Mouse (Mus musculus) liver, embryonic 14.5 days (tissue): Measurements from ENCODE around the gene Med13l. TPM values are rescaled to one million over a fixed set of nuclear protein-coding genes. Genes with fewer than 3 reads are reported as not detected.

Source experiments
- ATAC-seq: fragments of 200-750 bp; cut with Nextera tagmentation; 2 replicates; pipeline ENCODE4 v1.8.0; 2017; ENCODE audit warnings: moderate number of reproducible peaks, mild to moderate bottlenecking, moderate library complexity; ENCODE audit not compliant: insufficient read depth
- DNase-seq, 3 experiments: peaks; one replicate each; pipeline ENCODE4 v3.0.0-alpha.2; 2012 to 2013; ENCODE audit warnings: low read depth in 3 of 3, low spot score in 3 of 3
- H3K27ac ChIP-seq: fragments of 300-500 bp; sonication (generic); 2 replicates; pipeline ENCODE4 v1.5.1; 2014; ENCODE audit warnings: moderate library complexity, mild to moderate bottlenecking, control low read depth, inconsistent platforms
- H3K27me3 ChIP-seq: fragments of 300-500 bp; sonication (generic); 2 replicates; pipeline ENCODE4 v1.6.1; 2014; ENCODE audit warnings: mild to moderate bottlenecking, low read length, moderate library complexity; ENCODE audit not compliant: control insufficient read depth, insufficient read depth
- H3K36me3 ChIP-seq: fragments of 300-500 bp; sonication (generic); replicated peaks from 2 replicates; pipeline ENCODE4 v1.6.1; 2014; ENCODE audit warnings: low read depth; ENCODE audit not compliant: control insufficient read depth, insufficient read depth
- H3K4me1 ChIP-seq, 2 experiments: fragments of 200-500 bp in 1 of 2; fragments of 300-500 bp in 1 of 2; sonication (generic) in 1 of 2; replicated peaks; 2 replicates each; pipeline ENCODE4 v1.6.1; 2012 to 2014; ENCODE audit warnings: antibody characterized with exemption in 1 of 2, inconsistent platforms in 1 of 2, low read length in 1 of 2; ENCODE audit not compliant: control insufficient read depth in 2 of 2, insufficient read depth in 2 of 2
- H3K4me2 ChIP-seq: fragments of 300-500 bp; sonication (generic); 2 replicates; pipeline ENCODE4 v1.6.1; 2014; ENCODE audit warnings: low read depth, mild to moderate bottlenecking, control low read depth, moderate library complexity
- H3K4me3 ChIP-seq, 2 experiments: fragments of 200-500 bp in 1 of 2; fragments of 300-500 bp in 1 of 2; sonication (generic) in 1 of 2; 2 replicates each; pipeline ENCODE4 v1.5.1; 2012 to 2014; ENCODE audit warnings: low read depth in 2 of 2, low read length in 2 of 2, mild to moderate bottlenecking in 2 of 2, control low read depth in 1 of 2, inconsistent platforms in 1 of 2, moderate library complexity in 1 of 2; ENCODE audit not compliant: insufficient read depth in 1 of 2
- H3K9ac ChIP-seq: fragments of 300-500 bp; sonication (generic); replicated peaks from 2 replicates; pipeline ENCODE4 v1.6.1; 2014; ENCODE audit warnings: mild to moderate bottlenecking, control low read depth, moderate library complexity
- H3K9me3 ChIP-seq: fragments of 300-500 bp; sonication (generic); 2 replicates; pipeline ENCODE4 v1.6.1; 2016; ENCODE audit warnings: low read length, mixed read lengths; ENCODE audit not compliant: control insufficient read depth
- CTCF ChIP-seq: IDR thresholded peaks from 2 replicates; pipeline ENCODE4 v1.5.1; 2016; ENCODE audit warnings: antibody characterized with exemption, low read depth, control low read depth
- EP300 ChIP-seq: IDR thresholded peaks from 2 replicates; pipeline ENCODE4 v1.6.1; 2016; ENCODE audit warnings: antibody characterized with exemption, low read depth
- WGBS: fragments of 180-500 bp; shearing (Covaris S2); extraction: QIAGEN DNeasy Blood & Tissue Kit; methylation state at CpG from one replicate; pipeline ENCODE4 v1.1.7; 2014; ENCODE audit not compliant: insufficient replicate concordance; 5-methylcytosine and 5-hydroxymethylcytosine counted together
- polyA plus RNA-seq, 2 experiments: library from polyadenylated mRNA; depleted of rRNA in 1 of 2; stranded (reverse) in 1 of 2; unstranded in 1 of 2; fragments of >200 nt; fragmentation: Nextera tagmentation in 1 of 2; extraction: Ambion mirVana in 1 of 2; gene quantifications; 2 replicates each; pipeline versions ENCODE4 v1.2.1 to v1.2.3; 2012 to 2014

The Med13l gene
- polyA plus RNA-seq, 2 experiments: 6.4 to 9.9 TPM

GRCm38 (mm10) chr5:118524400-118524799, 36.1 kb upstream of the Med13l start:
- H3K4me2 ChIP-seq: no peak overlapping the region
- WGBS: 74% methylated on average over 7 of the region's 7 CpGs
- H3K36me3 ChIP-seq: no peaks in the 10 kb centered on the region
- no peaks in the 10 kb centered on the region for H3K9me3 ChIP-seq
- DNase-seq (no peak), ATAC-seq (no peak)
- no peaks in the 10 kb centered on the region for H3K4me1 ChIP-seq
- H3K4me3 ChIP-seq: no peak overlapping the region
- TF ChIP-seq EP300 (no peak), CTCF (no peak)
- no peak overlapping the region for H3K27ac ChIP-seq
- peaks cover 3% of the 10 kb centered on the region for H3K27me3 ChIP-seq
- no peak overlapping the region for H3K9ac ChIP-seq

GRCm38 (mm10) chr5:118525634-118526033, 34.8 kb upstream of the Med13l start:
- no peak for DNase-seq
- WGBS: 64% methylated on average over 6 of the region's 6 CpGs
- peaks cover 3% of the 10 kb centered on the region for H3K27me3 ChIP-seq
- no peak overlapping the region for H3K4me2 ChIP-seq
- no peaks in the 10 kb centered on the region for H3K36me3 ChIP-seq
- no peak for ATAC-seq
- no peak overlapping the region for H3K9ac ChIP-seq
- no peaks in the 10 kb centered on the region for H3K4me1 ChIP-seq
- H3K27ac ChIP-seq: no peak overlapping the region
- no peak overlapping the region for H3K4me3 ChIP-seq
- TF ChIP-seq CTCF: no peak
- TF ChIP-seq EP300: no peak
- no peaks in the 10 kb centered on the region for H3K9me3 ChIP-seq

DNA sequence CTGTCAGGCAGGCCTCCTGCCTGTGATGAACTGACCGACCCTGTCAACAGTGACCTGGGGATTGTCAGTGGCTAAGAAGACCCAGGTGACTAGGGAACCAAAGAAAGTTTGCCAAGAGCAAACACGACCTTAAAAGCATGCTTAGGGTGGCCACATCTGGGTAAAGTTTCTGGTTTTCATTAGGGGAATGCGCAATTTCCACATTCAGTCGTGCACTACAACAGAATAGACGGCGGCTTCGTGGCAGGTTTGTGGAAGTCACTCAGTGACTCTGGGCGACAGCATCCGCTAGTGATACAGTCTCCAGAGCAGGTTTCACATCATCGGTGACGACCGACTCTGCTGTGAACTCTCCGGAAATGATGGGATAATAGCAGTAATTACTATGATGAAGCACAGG, 34.0 kb upstream of the Med13l start:
- 79% methylated on average over 13 of the region's 13 CpGs for WGBS

DNA sequence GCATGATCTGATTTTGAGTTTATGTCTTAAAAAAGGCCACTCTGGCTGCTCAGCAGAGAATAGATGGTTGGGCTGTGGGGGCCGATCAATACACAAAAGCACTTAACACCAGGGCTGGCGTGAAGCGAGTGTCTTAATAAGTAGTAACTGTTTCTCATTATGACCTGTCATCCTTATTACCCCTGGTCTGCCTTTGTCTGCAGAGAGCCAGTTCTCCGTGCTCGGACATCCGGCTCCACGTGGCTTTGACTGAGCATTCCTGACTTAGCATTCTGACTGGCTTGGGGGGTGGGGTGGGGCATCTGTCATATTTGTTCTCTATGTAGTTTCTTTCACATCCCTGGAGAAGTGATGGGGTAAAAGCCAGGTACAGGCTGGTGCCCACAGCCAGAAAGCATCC, 31.2 kb upstream of the Med13l start:
- 71% methylated on average over 7 of the region's 7 CpGs for WGBS
- no peak for TF ChIP-seq CTCF
- TF ChIP-seq EP300: no peak
- Histone ChIP-seq H3K9me3 (no peaks in the 10 kb centered on the region), H3K27me3 (peaks cover 21% of the 10 kb centered on the region), H3K4me3 (no peak overlapping the region), H3K36me3 (no peaks in the 10 kb centered on the region), H3K27ac (no peak overlapping the region), H3K9ac (no peak overlapping the region), H3K4me2 (no peak overlapping the region), H3K4me1 (no peaks in the 10 kb centered on the region; a peak in 1 of 4 replicates)
- no peak for ATAC-seq
- no peak for DNase-seq

More for the DNA sequence above, 34.0 kb upstream of the Med13l start:
- DNase-seq: no peak
- Histone ChIP-seq H3K4me3 (no peak overlapping the region), H3K27ac (no peak overlapping the region), H3K4me2 (no peak overlapping the region), H3K9ac (no peak overlapping the region), H3K9me3 (no peaks in the 10 kb centered on the region), H3K36me3 (no peaks in the 10 kb centered on the region), H3K27me3 (peaks cover 8% of the 10 kb centered on the region), H3K4me1 (no peaks in the 10 kb centered on the region)
- TF ChIP-seq EP300 (no peak), CTCF (no peak)
- ATAC-seq: no peak

DNA sequence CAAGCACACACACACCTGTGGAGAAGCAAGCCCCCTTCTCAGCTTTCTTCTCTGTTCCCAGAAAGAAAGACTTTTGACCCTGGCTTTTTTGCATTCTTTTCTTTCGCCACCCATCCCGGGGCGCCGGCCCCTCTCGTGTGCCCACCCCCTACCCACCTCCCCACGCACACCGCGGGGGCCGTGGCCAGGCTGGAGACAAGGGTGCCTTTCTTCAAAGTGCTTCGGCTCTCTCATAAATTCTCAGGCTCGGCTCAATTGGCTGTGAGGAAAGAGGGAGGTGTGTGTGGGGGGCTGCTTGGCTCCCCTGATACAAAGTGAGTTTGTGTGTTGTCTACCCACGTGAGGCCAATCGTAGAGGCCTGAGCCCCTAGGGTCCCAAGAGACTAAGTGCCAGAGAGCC, 28.4 kb upstream of the Med13l start:
- TF ChIP-seq CTCF (no peak), EP300 (no peak)
- Histone ChIP-seq H3K27ac (no peak overlapping the region), H3K36me3 (no peaks in the 10 kb centered on the region), H3K4me2 (no peak overlapping the region), H3K4me3 (no peak overlapping the region), H3K9ac (no peak overlapping the region), H3K9me3 (no peaks in the 10 kb centered on the region), H3K4me1 (no peaks in the 10 kb centered on the region; a peak in 1 of 4 replicates), H3K27me3 (peaks cover 19% of the 10 kb centered on the region)
- no peak for ATAC-seq
- DNase-seq: no peak
- 34% methylated on average over 13 of the region's 13 CpGs for WGBS
